Mouse (Mus musculus) E14TG2a.4 (cell line): ENCODE results near the gene Bpifa6.

Source experiments
- H3K27me3 ChIP-seq: 2 replicates; pipeline ENCODE4 v1.6.1; 2014; ENCODE audit warnings: low read length, control low read depth; ENCODE audit not compliant: insufficient read depth
- H3K36me3 ChIP-seq: 2 replicates; pipeline ENCODE4 v1.6.1; 2014; ENCODE audit warnings: low read length, control low read depth; ENCODE audit not compliant: insufficient read depth
- H3K4me1 ChIP-seq: replicated peaks from 2 replicates; pipeline ENCODE4 v1.6.1; 2014; ENCODE audit warnings: low read depth, low read length, control low read depth
- H3K4me3 ChIP-seq: replicated peaks from 2 replicates; pipeline ENCODE4 v1.5.1; 2014; ENCODE audit warnings: mild to moderate bottlenecking, low read length
- H3K9me3 ChIP-seq: 2 replicates; pipeline ENCODE4 v1.6.1; 2014; ENCODE audit warnings: low read length, control low read depth
- CTCF ChIP-seq: conservative IDR thresholded peaks from 2 replicates; pipeline ENCODE4 v1.5.1; 2014; ENCODE audit warnings: low read length
- NANOG ChIP-seq: IDR thresholded peaks from 2 replicates; pipeline ENCODE4 v1.6.1; 2014; ENCODE audit warnings: borderline replicate concordance, low read length, mixed read lengths
- POU5F1 ChIP-seq: IDR thresholded peaks from 2 replicates; pipeline ENCODE4 v1.6.1; 2014; ENCODE audit warnings: low read length, borderline replicate concordance

Bpifa6 gene

DNA sequence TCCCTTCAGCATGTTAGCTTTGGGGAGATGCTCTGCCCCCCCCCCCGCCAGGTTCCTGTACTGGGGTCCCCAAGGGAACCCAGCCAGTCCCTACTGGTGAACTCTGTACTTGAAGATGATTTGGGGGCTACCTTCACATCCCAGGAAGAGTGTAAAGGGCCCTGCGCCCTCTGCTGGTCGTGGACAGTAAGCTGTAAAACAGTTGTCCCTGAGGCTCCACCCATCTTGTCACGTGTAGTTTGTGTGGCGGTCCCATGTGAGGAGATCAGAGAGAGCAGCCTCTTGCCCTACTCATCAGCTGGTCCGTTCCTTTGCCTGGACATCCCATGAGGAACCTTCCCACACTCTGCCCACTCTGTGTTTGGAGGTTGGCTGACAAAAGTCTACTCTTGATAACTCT, 20.9 kb upstream of the Bpifa6 start:
- TF ChIP-seq NANOG: no peak
- TF ChIP-seq POU5F1: no peak
- TF ChIP-seq CTCF: peak; percentile 81
- Histone ChIP-seq H3K4me1 (peaks cover 6% of the 10 kb centered on the region; the same call in 1 of the 2 replicates), H3K36me3 (no peaks in the 10 kb centered on the region), H3K4me3 (peak overlapping the region; percentile 76), H3K27me3 (peaks cover 6% of the 10 kb centered on the region), H3K9me3 (no peaks in the 10 kb centered on the region)

DNA sequence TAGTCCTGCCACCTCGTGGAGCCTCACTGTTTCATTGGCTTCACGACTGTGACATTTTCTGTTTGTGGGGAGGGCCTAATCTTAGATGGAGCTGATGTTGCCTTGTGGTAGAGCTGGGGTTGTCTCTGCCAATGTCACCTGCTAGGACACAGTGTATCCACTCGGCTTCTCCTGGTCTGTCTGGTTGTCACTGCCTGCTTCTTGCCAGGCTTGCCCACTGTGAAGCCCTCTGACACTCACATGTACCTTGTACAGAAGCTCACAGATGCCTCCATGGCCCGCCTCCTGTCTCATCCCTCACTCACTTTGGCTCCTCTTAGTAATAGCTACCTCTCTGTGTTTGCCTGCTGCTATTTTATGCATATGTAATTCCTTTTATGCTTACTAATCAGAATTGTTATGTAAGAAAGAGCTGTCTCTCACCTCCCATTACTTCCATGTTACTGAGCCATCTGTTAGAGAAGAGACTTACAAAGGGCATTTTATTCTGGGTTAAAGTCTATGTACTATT, 11.9 kb upstream of the Bpifa6 start:
- H3K4me1 ChIP-seq: no peaks in the 10 kb centered on the region
- TF ChIP-seq POU5F1: no peak
- TF ChIP-seq NANOG: no peak
- TF ChIP-seq CTCF: no peak
- no peaks in the 10 kb centered on the region for H3K27me3 ChIP-seq
- H3K4me3 ChIP-seq: no peak overlapping the region
- H3K9me3 ChIP-seq: no peaks in the 10 kb centered on the region
- no peaks in the 10 kb centered on the region for H3K36me3 ChIP-seq

DNA sequence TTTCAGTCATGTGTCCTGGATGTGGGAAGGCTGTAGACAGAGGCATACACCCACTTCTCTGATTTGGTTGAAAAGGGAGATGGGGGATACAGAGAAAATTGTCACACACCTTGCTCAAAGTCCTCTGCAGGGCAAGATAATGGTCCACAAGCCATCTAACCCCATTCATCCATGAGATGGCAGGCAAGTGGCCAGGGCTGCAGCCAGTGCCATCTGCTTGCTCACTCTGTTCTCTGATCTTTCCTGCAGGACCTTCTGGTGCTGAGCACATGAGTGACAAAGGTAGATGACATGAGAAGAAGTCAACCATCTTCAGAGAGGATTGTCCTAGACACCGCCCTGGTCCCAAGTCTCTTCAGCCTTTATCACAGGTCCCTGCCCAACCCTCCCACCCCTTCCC, 11.4 kb upstream of the Bpifa6 start:
- no peaks in the 10 kb centered on the region for H3K4me1 ChIP-seq
- no peak overlapping the region for H3K4me3 ChIP-seq
- no peaks in the 10 kb centered on the region for H3K36me3 ChIP-seq
- H3K27me3 ChIP-seq: no peaks in the 10 kb centered on the region
- no peaks in the 10 kb centered on the region for H3K9me3 ChIP-seq
- no peak for TF ChIP-seq NANOG
- TF ChIP-seq CTCF: no peak
- no peak for TF ChIP-seq POU5F1

DNA sequence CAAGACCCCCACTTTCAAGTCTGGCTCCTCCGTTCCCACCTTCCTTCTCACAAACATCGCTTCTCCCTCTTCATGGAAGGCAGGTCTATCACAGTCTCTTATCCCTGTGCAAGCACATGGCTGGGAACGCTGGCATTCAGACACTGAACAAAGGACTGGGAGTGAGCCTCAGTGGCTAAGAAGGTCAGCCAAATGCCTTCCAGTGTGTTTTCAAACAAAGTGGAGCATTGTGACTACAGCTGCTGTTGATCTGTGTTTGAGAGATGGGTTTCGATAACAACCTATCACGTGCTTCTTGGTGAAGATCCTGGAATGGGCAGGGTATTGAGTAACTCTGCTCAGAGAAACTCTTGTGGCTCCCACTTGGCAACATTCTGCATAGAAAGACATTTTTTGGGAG, 4.5 kb upstream of the Bpifa6 start:
- no peak overlapping the region for H3K4me3 ChIP-seq
- H3K27me3 ChIP-seq: no peaks in the 10 kb centered on the region
- no peaks in the 10 kb centered on the region for H3K4me1 ChIP-seq
- no peaks in the 10 kb centered on the region for H3K9me3 ChIP-seq
- no peaks in the 10 kb centered on the region for H3K36me3 ChIP-seq
- TF ChIP-seq CTCF (no peak), NANOG (no peak), POU5F1 (no peak)

DNA sequence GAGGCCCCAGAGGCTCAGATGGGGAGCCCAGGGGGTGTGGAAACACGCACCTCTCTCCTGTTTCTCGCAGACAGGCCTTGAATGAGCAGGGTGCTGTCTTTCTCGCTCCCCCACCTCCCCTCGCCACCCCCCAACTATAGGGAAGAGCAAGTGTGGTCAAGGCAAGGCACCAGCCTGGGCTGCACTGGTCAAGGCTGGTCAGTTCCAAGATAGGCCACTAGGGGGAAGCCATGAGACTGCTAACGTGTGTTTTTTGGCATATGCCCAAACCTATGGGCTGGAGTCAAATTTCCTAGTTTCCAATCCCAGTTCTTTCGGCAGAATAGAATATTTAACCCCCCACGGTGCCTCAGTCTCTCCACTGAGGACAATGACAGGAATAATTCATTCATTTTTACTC, 21.0 kb downstream of the Bpifa6 start:
- Histone ChIP-seq H3K36me3 (no peaks in the 10 kb centered on the region), H3K9me3 (no peaks in the 10 kb centered on the region), H3K4me3 (no peak overlapping the region), H3K4me1 (no peaks in the 10 kb centered on the region), H3K27me3 (no peaks in the 10 kb centered on the region)
- TF ChIP-seq POU5F1: no peak
- TF ChIP-seq CTCF: peak; percentile 97

DNA sequence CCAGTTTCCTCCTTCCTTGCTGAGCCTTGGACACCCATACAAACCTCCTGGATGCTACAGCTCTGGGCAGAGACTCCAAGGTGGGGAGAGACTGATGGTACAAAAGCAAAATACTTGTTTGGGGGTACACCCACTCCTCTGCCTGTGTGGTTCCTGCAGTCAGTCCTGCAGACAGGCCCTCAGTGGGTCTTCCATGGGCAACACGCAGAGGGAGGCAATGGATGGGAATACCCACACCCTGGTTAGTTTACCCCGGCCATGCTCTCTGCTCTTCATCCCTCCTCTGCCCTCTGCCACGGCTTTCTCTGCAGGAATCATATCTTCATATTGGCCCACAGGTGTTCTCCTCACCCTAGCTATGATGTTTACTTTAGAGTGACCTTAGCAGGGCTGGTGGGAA, 25.8 kb downstream of the Bpifa6 start:
- no peak overlapping the region for H3K4me3 ChIP-seq
- H3K27me3 ChIP-seq: no peaks in the 10 kb centered on the region
- no peaks in the 10 kb centered on the region for H3K9me3 ChIP-seq
- H3K4me1 ChIP-seq: peaks cover 5% of the 10 kb centered on the region; the same call in 1 of the 2 replicates
- no peak for TF ChIP-seq CTCF
- no peak for TF ChIP-seq POU5F1
- TF ChIP-seq NANOG: no peak
- H3K36me3 ChIP-seq: no peaks in the 10 kb centered on the region

DNA sequence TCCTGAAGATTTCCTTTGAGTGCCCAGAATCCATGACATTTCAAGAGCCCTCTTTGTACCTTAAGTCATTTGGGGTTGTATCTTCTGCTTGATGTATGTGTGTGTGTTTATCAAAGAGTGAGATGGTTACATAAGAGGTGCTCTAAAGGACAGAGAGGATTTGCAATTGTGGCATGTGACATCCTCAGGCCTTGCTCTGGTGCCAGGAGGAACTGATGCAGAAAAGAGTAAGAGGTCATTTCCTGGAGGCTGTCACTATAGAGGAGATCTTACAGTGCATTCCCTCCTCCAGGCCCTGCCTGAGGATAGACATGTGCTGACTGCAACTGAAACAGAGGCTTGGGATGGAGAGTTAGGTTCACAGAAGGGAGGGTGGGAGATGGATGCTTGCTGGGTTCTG, 26.3 kb downstream of the Bpifa6 start:
- no peaks in the 10 kb centered on the region for H3K27me3 ChIP-seq
- TF ChIP-seq POU5F1 (no peak), CTCF (no peak), NANOG (no peak)
- peaks cover 5% of the 10 kb centered on the region; the same call in 1 of the 2 replicates for H3K4me1 ChIP-seq
- no peaks in the 10 kb centered on the region for H3K36me3 ChIP-seq
- H3K9me3 ChIP-seq: no peaks in the 10 kb centered on the region
- no peak overlapping the region for H3K4me3 ChIP-seq

DNA sequence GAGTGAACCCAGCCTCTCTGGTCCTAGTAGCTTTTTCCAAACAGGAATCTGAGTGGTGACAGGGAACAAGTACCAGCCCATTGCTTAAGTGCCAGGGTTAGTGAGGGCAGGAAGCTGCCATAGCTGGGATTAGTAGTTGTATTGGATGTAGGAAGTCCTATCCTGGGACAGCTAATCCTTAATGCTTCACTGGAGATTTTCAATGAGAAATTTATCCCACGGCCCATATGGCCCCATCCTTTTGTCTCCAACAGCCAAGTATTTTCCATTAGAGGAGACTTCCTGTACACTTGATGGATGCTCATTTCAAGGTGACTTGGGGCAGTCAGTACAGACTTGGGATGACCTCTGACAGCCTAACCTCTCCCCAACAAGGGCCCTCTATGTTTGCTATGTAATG, 29.7 kb downstream of the Bpifa6 start:
- no peak for TF ChIP-seq NANOG
- TF ChIP-seq CTCF: no peak
- no peak for TF ChIP-seq POU5F1

DNA sequence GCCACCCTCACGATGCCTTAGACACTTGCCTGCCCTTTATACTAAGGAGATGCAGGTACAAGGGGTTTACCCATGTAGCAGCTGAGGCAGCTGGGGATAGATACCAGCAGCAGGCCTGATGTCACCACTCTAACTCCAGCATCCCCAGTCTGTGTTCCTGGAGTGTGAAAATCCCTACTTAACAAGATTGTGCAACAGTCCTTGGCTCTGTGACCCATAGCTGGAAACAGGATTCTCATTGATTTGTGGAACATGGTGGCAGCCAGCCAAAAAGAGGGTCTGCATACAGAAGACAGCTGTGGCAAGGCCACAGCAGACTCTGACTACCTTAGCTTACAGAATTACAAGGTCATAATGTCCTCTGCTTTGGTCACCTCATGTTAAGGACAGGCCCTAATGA, 30.3 kb downstream of the Bpifa6 start:
- Histone ChIP-seq H3K27me3 (no peaks in the 10 kb centered on the region), H3K9me3 (no peaks in the 10 kb centered on the region), H3K36me3 (no peaks in the 10 kb centered on the region), H3K4me1 (peaks cover 5% of the 10 kb centered on the region; the same call in 1 of the 2 replicates), H3K4me3 (no peak overlapping the region)
- no peak for TF ChIP-seq CTCF
- no peak for TF ChIP-seq NANOG
- no peak for TF ChIP-seq POU5F1

More for the DNA sequence above, 29.7 kb downstream of the Bpifa6 start:
- Histone ChIP-seq H3K4me1 (peaks cover 5% of the 10 kb centered on the region; the same call in 1 of the 2 replicates), H3K36me3 (no peaks in the 10 kb centered on the region), H3K4me3 (no peak overlapping the region), H3K9me3 (no peaks in the 10 kb centered on the region), H3K27me3 (no peaks in the 10 kb centered on the region)

DNA sequence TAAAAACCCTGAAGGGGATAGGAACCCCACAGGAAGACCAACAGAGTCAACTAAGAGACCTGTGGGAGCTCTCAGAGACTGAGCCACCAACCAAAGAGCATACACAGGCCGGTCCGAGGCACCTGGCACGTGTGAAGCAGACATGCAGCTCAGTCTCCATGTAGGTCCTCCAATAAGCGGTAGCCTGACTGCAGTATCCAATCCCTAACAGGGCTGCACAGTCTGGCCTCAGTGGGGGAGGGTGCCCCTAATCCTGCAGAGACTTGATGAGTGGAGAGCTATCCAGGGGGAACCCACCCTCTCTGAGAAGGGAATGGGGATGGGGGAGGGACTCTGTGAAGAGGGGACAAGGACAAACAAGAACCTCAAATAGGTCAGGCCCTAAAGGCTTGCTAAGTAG, 31.0 kb downstream of the Bpifa6 start:
- H3K27me3 ChIP-seq: no peaks in the 10 kb centered on the region
- H3K4me3 ChIP-seq: no peak overlapping the region
- no peaks in the 10 kb centered on the region for H3K9me3 ChIP-seq
- no peaks in the 10 kb centered on the region for H3K36me3 ChIP-seq
- no peak for TF ChIP-seq POU5F1
- no peak for TF ChIP-seq NANOG
- TF ChIP-seq CTCF: no peak
- H3K4me1 ChIP-seq: peaks cover 5% of the 10 kb centered on the region; the same call in 1 of the 2 replicates
